In genomic region chr15:70606896-70607295, GRCm38 (mm10) we compare ENCODE assay signal across 16 mouse cellular contexts.
A peak's percentile ranks its signal among the peaks of the same experiment; 100 is the strongest.
DNase-seq lines count a peak whose midpoint lies in the region; ATAC-seq lines count a peak whose summit lies in the region.
"Had no signal": no experiment of that assay in that cellular context is flagged by ENCODE, and none has a peak within 500 bp of the region (broad histone marks: within the 10 kb centered on the region; RNA-seq: fewer than 3 reads in every experiment).

No protein-coding gene starts in this region.

- peak; percentile 79 for ATAC-seq in frontal cortex, adult (ENCODE audit: low TSS enrichment)
- ATAC-seq: activated CD4-positive, CD25-positive, alpha-beta regulatory T cell, adult 4 months; Patski had no signal

- intact Hi-C loops in left cerebral cortex, postnatal 36 days (cut with DNase I) = no loop called here

- no peak for DNase-seq in frontal cortex, postnatal 10 days (ENCODE audit: low spot score in 2 of 2)
- peak; percentile 6 for DNase-seq in left cerebral cortex, adult 11 months (ENCODE audit: low spot score)
- no peak for DNase-seq in left cerebral cortex, postnatal 36 days (ENCODE audit: low spot score in 2 of 2)
- DNase-seq in right cerebral cortex, postnatal 36 days (ENCODE audit: low spot score in 2 of 2) = peak; percentile 0 to 5
- no peak for DNase-seq in right cerebral cortex, postnatal 25 days
- DNase-seq in spleen, postnatal 10 days (ENCODE audit: low spot score in 2 of 2) = no peak
- DNase-seq: adrenal gland, postnatal 14 days; cerebellum, adult 11 months; cerebellum, adult 8-10 months; cerebellum, postnatal 14 days; embryo, embryonic 11 days; gastrocnemius, adult 2 months; gastrocnemius, postnatal 25 days had no signal

Comparison
In these comparisons a context has a peak if more than half of its experiments do, and no peak if none do; other contexts are left out.
1. DNase-seq: peak in left cerebral cortex, adult 11 months (single experiment) and right cerebral cortex, postnatal 36 days (2 of 2); none in frontal cortex, postnatal 10 days (0 of 2), left cerebral cortex, postnatal 36 days (0 of 2), right cerebral cortex, postnatal 25 days (single experiment) and spleen, postnatal 10 days (0 of 2).